Mouse (Mus musculus) gastrocnemius, adult 18-20 months (tissue): ENCODE measurements around the gene Mink1. TPM values are rescaled to one million over a fixed set of nuclear protein-coding genes. Genes with fewer than 3 reads are reported as not detected.
A peak's percentile ranks its signal among the peaks of the same experiment; 100 is the strongest.
"Not testable (repeated sequence)": the region's sequence is repeated elsewhere in the genome, so short reads cannot be mapped to it uniquely, and the experiment has no call there.

Source experiments
- DNase-seq: peaks from one replicate; pipeline ENCODE4 v3.0.0; 2021; ENCODE audit warnings: low spot score
- long read RNA-seq, 2 experiments: library from polyadenylated mRNA; stranded (forward); transcript quantifications; one replicate each; pipeline ENCODE4 v2.0.0; 2021
- total RNA-seq, 2 experiments: library from RNA; stranded (reverse); gene quantifications; 2 replicates each; pipeline ENCODE4 v1.2.3; 2021

Mink1 gene
- 10 to 100 TPM; 28.8 to 34.1 TPM for total RNA-seq
- long read RNA-seq, experiment 1, full-length matches to known transcripts, result 8 of 32 reads
- long read RNA-seq, experiment 1, partial matches to known transcripts, result 8 of 32 reads
- long read RNA-seq, experiment 1, other reads (novel, unspliced or antisense), result 16 of 32 reads
- long read RNA-seq, experiment 2, full-length matches to known transcripts, result 7 of 18 reads
- long read RNA-seq, experiment 2, partial matches to known transcripts, result 4 of 18 reads
- long read RNA-seq, experiment 2, other reads (novel, unspliced or antisense), result 7 of 18 reads

- DNase-seq, result peak; percentile 86
Observed at GRCm38 (mm10) chr11:70562287-70562994, at the start of gene Mink1. Gene Mink1 (plus strand): TSS chr11:70562881.

- DNase-seq, result peak; percentile 71
Observed at GRCm38 (mm10) chr11:70513520-70513919, 49.2 kb upstream of the Mink1 start.

GRCm38 (mm10) chr11:70514288-70514687 is 48.4 kb upstream of the Mink1 start, which contains the start of gene Vmo1:
Gene Vmo1 (minus strand): TSS chr11:70514616.
- DNase-seq, result no peak

GRCm38 (mm10) chr11:70516352-70516751 is 46.3 kb upstream of the Mink1 start:
- peak; percentile 49 for DNase-seq

GRCm38 (mm10) chr11:70518436-70518835 is 44.2 kb upstream of the Mink1 start:
- no peak for DNase-seq

GRCm38 (mm10) chr11:70518923-70519322 is 43.8 kb upstream of the Mink1 start, which contains the start of gene Gltpd2:
Gene Gltpd2 (plus strand): TSS chr11:70519196.
- no peak for DNase-seq

- peak; percentile 32 for DNase-seq
Observed at GRCm38 (mm10) chr11:70520178-70520769, 42.4 kb upstream of the Mink1 start.

GRCm38 (mm10) chr11:70523306-70523989 is 39.2 kb upstream of the Mink1 start:
- DNase-seq, result not testable (repeated sequence)

- DNase-seq, result no peak
Observed at GRCm38 (mm10) chr11:70524782-70525181, 37.9 kb upstream of the Mink1 start.

GRCm38 (mm10) chr11:70525184-70525678 is 37.5 kb upstream of the Mink1 start, which contains the start of gene Psmb6:
Gene Psmb6 (plus strand): TSS chr11:70525367.
- DNase-seq, result peak; percentile 95

- DNase-seq, result no peak
Observed at GRCm38 (mm10) chr11:70525726-70526125, 37.0 kb upstream of the Mink1 start.

GRCm38 (mm10) chr11:70526211-70526610 is 36.5 kb upstream of the Mink1 start:
- DNase-seq, result no peak

GRCm38 (mm10) chr11:70528610-70529009 is 34.1 kb upstream of the Mink1 start:
- DNase-seq, result no peak

GRCm38 (mm10) chr11:70531065-70531464 is 31.6 kb upstream of the Mink1 start:
- not testable (repeated sequence) for DNase-seq

GRCm38 (mm10) chr11:70532839-70533238 is 29.8 kb upstream of the Mink1 start, which contains the start of gene Gm40193:
Gene Gm40193 (minus strand): TSS chr11:70532939.
- no peak for DNase-seq

GRCm38 (mm10) chr11:70539423-70539822 is 23.3 kb upstream of the Mink1 start:
- no peak for DNase-seq

GRCm38 (mm10) chr11:70539877-70540587 is 22.6 kb upstream of the Mink1 start, which contains the start of gene Pld2:
Gene Pld2 (plus strand): TSS chr11:70540064.
- DNase-seq, result peak; percentile 83

GRCm38 (mm10) chr11:70540928-70541327 is 21.8 kb upstream of the Mink1 start:
- no peak for DNase-seq

GRCm38 (mm10) chr11:70541415-70541814 is 21.3 kb upstream of the Mink1 start:
- DNase-seq, result no peak

- peak; percentile 59 for DNase-seq
Observed at GRCm38 (mm10) chr11:70544496-70544895, 18.2 kb upstream of the Mink1 start.

GRCm38 (mm10) chr11:70551526-70551925 is 11.2 kb upstream of the Mink1 start:
- DNase-seq, result no peak
